Mouse (Mus musculus): Measurements from ENCODE around the gene 5730522E02Rik.

DNA sequence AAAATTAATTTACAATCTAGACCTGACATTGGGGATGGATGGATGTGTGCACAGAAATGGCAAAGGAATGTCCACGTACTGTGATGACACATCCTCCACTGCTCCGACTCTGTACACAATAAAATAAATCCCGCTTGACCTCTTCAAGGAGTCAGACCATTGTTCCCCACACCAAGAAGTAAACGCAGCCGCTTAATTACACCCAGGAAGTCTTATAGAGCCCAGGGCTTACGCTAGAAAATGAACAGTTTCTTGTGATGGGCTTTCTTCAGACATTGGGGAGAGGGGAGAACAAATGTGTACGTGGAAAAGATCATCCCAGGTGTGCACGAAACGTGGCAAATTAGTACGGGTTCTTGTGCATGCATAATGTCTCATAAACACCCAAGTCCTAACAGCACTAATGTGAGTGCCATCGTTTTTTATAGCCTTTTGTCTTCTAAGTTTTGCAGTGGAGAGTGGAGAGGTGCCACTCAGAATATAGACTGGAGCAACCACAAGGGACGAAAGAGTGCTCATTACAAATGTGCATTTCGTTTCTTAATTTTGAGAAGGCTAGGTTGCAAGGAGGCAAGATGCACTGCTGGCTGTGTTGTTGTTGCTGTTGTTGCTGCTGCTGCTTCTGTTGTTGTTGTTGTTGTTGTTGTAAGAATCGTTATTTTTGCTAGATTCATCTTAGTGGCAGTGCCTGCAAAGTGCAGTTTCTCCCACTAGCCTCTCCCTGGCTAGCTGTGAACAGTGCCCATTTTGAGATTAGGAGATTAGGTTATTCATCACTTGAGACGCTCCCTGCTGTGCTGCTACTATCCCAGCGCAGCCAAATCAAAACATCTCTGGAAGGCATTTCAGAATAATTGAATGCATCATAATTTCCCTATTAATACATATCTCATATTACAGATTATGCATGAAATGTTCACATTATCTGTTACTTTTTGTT, 353.7 kb downstream of the 5730522E02Rik start:
- no peak for TF ChIP-seq CTCF (IDR thresholded peaks at IDR 0.05; ENCODE audit: control insufficient read depth, insufficient read depth, insufficient replicate concordance, low read depth, low read length)
- no peak for TF ChIP-seq POLR2A (IDR thresholded peaks at IDR 0.05; ENCODE audit: control insufficient read depth, low read depth, low read length)
